Mouse (Mus musculus) heart, embryonic 15.5 days (tissue): ENCODE data around the gene Maml3. TPM values are rescaled to one million over a fixed set of nuclear protein-coding genes. Genes with fewer than 3 reads are reported as not detected.

Source experiments
- ATAC-seq: fragments of 200-750 bp; cut with Nextera tagmentation; replicated peaks from 2 replicates; pipeline ENCODE4 v1.8.0; 2017; ENCODE audit warnings: low read depth, moderate TSS enrichment; ENCODE audit not compliant: insufficient number of reproducible peaks, insufficient read depth, low FRiP score
- H3K27ac ChIP-seq: fragments of 300-500 bp; sonication (generic); 2 replicates; pipeline ENCODE4 v1.5.1; 2015; ENCODE audit warnings: mild to moderate bottlenecking, inconsistent platforms
- H3K27me3 ChIP-seq: fragments of 300-500 bp; sonication (generic); 2 replicates; pipeline ENCODE4 v1.6.1; 2015; ENCODE audit warnings: inconsistent platforms
- H3K36me3 ChIP-seq: fragments of 300-500 bp; sonication (generic); 2 replicates; pipeline ENCODE4 v1.6.1; 2015; ENCODE audit warnings: mild to moderate bottlenecking, inconsistent platforms
- H3K4me1 ChIP-seq: fragments of 300-500 bp; sonication (generic); replicated peaks from 2 replicates; pipeline ENCODE4 v1.6.1; 2015; ENCODE audit warnings: inconsistent platforms
- H3K4me2 ChIP-seq: fragments of 300-500 bp; sonication (generic); 2 replicates; pipeline ENCODE4 v1.6.1; 2015; ENCODE audit warnings: inconsistent platforms, mild to moderate bottlenecking, moderate library complexity
- H3K4me3 ChIP-seq: fragments of 300-500 bp; sonication (generic); 2 replicates; pipeline ENCODE4 v1.5.1; 2015; ENCODE audit warnings: mild to moderate bottlenecking, inconsistent platforms
- H3K9ac ChIP-seq: fragments of 300-500 bp; sonication (generic); 2 replicates; pipeline ENCODE4 v1.6.1; 2015; ENCODE audit warnings: mild to moderate bottlenecking, inconsistent platforms
- H3K9me3 ChIP-seq: fragments of 300-500 bp; sonication (generic); replicated peaks from 2 replicates; pipeline ENCODE4 v1.6.1; 2016; ENCODE audit warnings: inconsistent platforms
- WGBS: fragments of 180-500 bp; shearing (Covaris S2); methylation state at CpG from one replicate; pipeline ENCODE4 v1.1.7; 2015; ENCODE audit warnings: mixed read lengths; 5-methylcytosine and 5-hydroxymethylcytosine counted together
- polyA plus RNA-seq: library from polyadenylated mRNA; unstranded; fragments of >200 nt; fragmentation: Nextera tagmentation; extraction: Ambion mirVana; gene quantifications from 2 replicates; pipeline ENCODE4 v1.2.1, GENCODE M21; 2015

Gene Maml3
- polyA plus RNA-seq, 1 experiment from 2014 or later: 1.9 TPM

- no peak overlapping the region for H3K4me2 ChIP-seq
- WGBS: 87% methylated on average over 3 of the region's 3 CpGs
- H3K4me1 ChIP-seq: peaks cover 6% of the 10 kb centered on the region
- no peak overlapping the region for H3K27ac ChIP-seq
- 0 out of 2 replicates have a peak, but pooled peaks cover under 1% of the 10 kb centered on the region for H3K36me3 ChIP-seq
- H3K27me3 ChIP-seq: no peaks in the 10 kb centered on the region
- no peaks in the 10 kb centered on the region for H3K9me3 ChIP-seq
- no peak overlapping the region for H3K4me3 ChIP-seq
- no peak overlapping the region for H3K9ac ChIP-seq
- ATAC-seq: no peak
Measured at GRCm38 (mm10) chr3:51695713-51696112, 409.2 kb downstream of the Maml3 start.

- H3K4me3 ChIP-seq: no peak overlapping the region
Measured at GRCm38 (mm10) chr3:51694576-51694975, 410.3 kb downstream of the Maml3 start.

GRCm38 (mm10) chr3:51693196-51693595 lies 411.7 kb downstream of the Maml3 start:
- Histone ChIP-seq H3K27me3 (no peaks in the 10 kb centered on the region), H3K9me3 (no peaks in the 10 kb centered on the region), H3K4me3 (no peak overlapping the region), H3K4me1 (no peaks in the 10 kb centered on the region), H3K9ac (no peak overlapping the region), H3K36me3 (peaks cover 11% of the 10 kb centered on the region; the same call in 1 of the 2 replicates), H3K27ac (no peak overlapping the region), H3K4me2 (no peak overlapping the region)
- 86% methylated on average over 10 of the region's 10 CpGs for WGBS
- ATAC-seq: no peak

More at GRCm38 (mm10) chr3:51694576-51694975, 410.3 kb downstream of the Maml3 start:
- no peak for ATAC-seq
- Histone ChIP-seq H3K9ac (no peak overlapping the region), H3K36me3 (peaks cover 11% of the 10 kb centered on the region; the same call in 1 of the 2 replicates), H3K4me1 (no peaks in the 10 kb centered on the region), H3K27me3 (no peaks in the 10 kb centered on the region), H3K4me2 (no peak overlapping the region), H3K27ac (no peak overlapping the region), H3K9me3 (no peaks in the 10 kb centered on the region)
- 82% methylated on average over 14 of the region's 14 CpGs for WGBS

- 59% methylated on average over 8 of the region's 8 CpGs for WGBS
- H3K27ac ChIP-seq: no peak overlapping the region
- H3K36me3 ChIP-seq: peaks cover 11% of the 10 kb centered on the region; the same call in 1 of the 2 replicates
- ATAC-seq: peak; percentile 53
- H3K4me2 ChIP-seq: no peak overlapping the region
- no peak overlapping the region for H3K4me3 ChIP-seq
- no peaks in the 10 kb centered on the region for H3K27me3 ChIP-seq
- H3K4me1 ChIP-seq: no peaks in the 10 kb centered on the region
- no peaks in the 10 kb centered on the region for H3K9me3 ChIP-seq
- H3K9ac ChIP-seq: no peak overlapping the region
Measured at GRCm38 (mm10) chr3:51688725-51689124, 416.2 kb downstream of the Maml3 start.

GRCm38 (mm10) chr3:51686791-51687190 lies 418.1 kb downstream of the Maml3 start:
- Histone ChIP-seq H3K27ac (no peak overlapping the region), H3K9ac (no peak overlapping the region), H3K4me3 (no peak overlapping the region), H3K9me3 (no peaks in the 10 kb centered on the region), H3K27me3 (no peaks in the 10 kb centered on the region), H3K36me3 (peaks cover 11% of the 10 kb centered on the region; the same call in 1 of the 2 replicates), H3K4me1 (no peaks in the 10 kb centered on the region), H3K4me2 (no peak overlapping the region)
- 82% methylated on average over 6 of the region's 6 CpGs for WGBS
- ATAC-seq: no peak

- H3K27ac ChIP-seq: no peak overlapping the region
- no peaks in the 10 kb centered on the region for H3K4me1 ChIP-seq
- no peak overlapping the region for H3K9ac ChIP-seq
- no peaks in the 10 kb centered on the region for H3K9me3 ChIP-seq
- 87% methylated on average over 6 of the region's 6 CpGs for WGBS
- ATAC-seq: no peak
- H3K36me3 ChIP-seq: peaks cover 11% of the 10 kb centered on the region; the same call in 1 of the 2 replicates
- no peaks in the 10 kb centered on the region for H3K27me3 ChIP-seq
- no peak overlapping the region for H3K4me2 ChIP-seq
- no peak overlapping the region for H3K4me3 ChIP-seq
Measured at GRCm38 (mm10) chr3:51686316-51686715, 418.6 kb downstream of the Maml3 start.

- Histone ChIP-seq H3K4me2 (no peak overlapping the region), H3K27me3 (no peaks in the 10 kb centered on the region), H3K4me3 (no peak overlapping the region), H3K36me3 (peaks cover 9% of the 10 kb centered on the region; the same call in 1 of the 2 replicates), H3K27ac (no peak overlapping the region), H3K9ac (no peak overlapping the region), H3K4me1 (no peaks in the 10 kb centered on the region), H3K9me3 (no peaks in the 10 kb centered on the region)
- WGBS: 91% methylated on average over 6 of the region's 6 CpGs
- no peak for ATAC-seq
Measured at GRCm38 (mm10) chr3:51685539-51685938, 419.3 kb downstream of the Maml3 start.

- 71% methylated on average over 3 of the region's 3 CpGs for WGBS
- Histone ChIP-seq H3K4me2 (no peak overlapping the region), H3K36me3 (no peaks in the 10 kb centered on the region), H3K27ac (no peak overlapping the region), H3K9me3 (no peaks in the 10 kb centered on the region), H3K4me1 (no peaks in the 10 kb centered on the region), H3K9ac (no peak overlapping the region), H3K4me3 (no peak overlapping the region), H3K27me3 (no peaks in the 10 kb centered on the region)
- no peak for ATAC-seq
Measured at GRCm38 (mm10) chr3:51674963-51675362, 429.9 kb downstream of the Maml3 start.

GRCm38 (mm10) chr3:51673408-51674086 lies 431.3 kb downstream of the Maml3 start:
- Histone ChIP-seq H3K9ac (no peak overlapping the region), H3K4me1 (no peaks in the 10 kb centered on the region), H3K4me2 (no peak overlapping the region), H3K27ac (no peak overlapping the region), H3K27me3 (no peaks in the 10 kb centered on the region), H3K9me3 (no peaks in the 10 kb centered on the region), H3K36me3 (no peaks in the 10 kb centered on the region), H3K4me3 (no peak overlapping the region)
- WGBS: 66% methylated on average over 21 of the region's 21 CpGs
- peak; percentile 36; the same call in 1 of the 2 replicates for ATAC-seq

- Histone ChIP-seq H3K27ac (no peak overlapping the region), H3K9ac (no peak overlapping the region), H3K9me3 (no peaks in the 10 kb centered on the region), H3K4me2 (no peak overlapping the region), H3K4me1 (no peaks in the 10 kb centered on the region), H3K27me3 (no peaks in the 10 kb centered on the region), H3K4me3 (no peak overlapping the region), H3K36me3 (no peaks in the 10 kb centered on the region)
- ATAC-seq: no peak
- 41% methylated on average over 4 of the region's 4 CpGs for WGBS
Measured at GRCm38 (mm10) chr3:51672631-51673030, 432.2 kb downstream of the Maml3 start.

- WGBS: 85% methylated on average over 1 of the region's 1 CpGs
- no peak for ATAC-seq
- no peaks in the 10 kb centered on the region for H3K27me3 ChIP-seq
- no peak overlapping the region for H3K4me3 ChIP-seq
- no peaks in the 10 kb centered on the region for H3K36me3 ChIP-seq
- peaks cover 5% of the 10 kb centered on the region for H3K4me1 ChIP-seq
- H3K9ac ChIP-seq: no peak overlapping the region
- no peak overlapping the region for H3K27ac ChIP-seq
- no peak overlapping the region for H3K4me2 ChIP-seq
- no peaks in the 10 kb centered on the region for H3K9me3 ChIP-seq
Measured at GRCm38 (mm10) chr3:51671071-51671469, 433.8 kb downstream of the Maml3 start.
